Comparison of ENCODE assay signal across 24 mouse cellular contexts in the genomic region with DNA sequence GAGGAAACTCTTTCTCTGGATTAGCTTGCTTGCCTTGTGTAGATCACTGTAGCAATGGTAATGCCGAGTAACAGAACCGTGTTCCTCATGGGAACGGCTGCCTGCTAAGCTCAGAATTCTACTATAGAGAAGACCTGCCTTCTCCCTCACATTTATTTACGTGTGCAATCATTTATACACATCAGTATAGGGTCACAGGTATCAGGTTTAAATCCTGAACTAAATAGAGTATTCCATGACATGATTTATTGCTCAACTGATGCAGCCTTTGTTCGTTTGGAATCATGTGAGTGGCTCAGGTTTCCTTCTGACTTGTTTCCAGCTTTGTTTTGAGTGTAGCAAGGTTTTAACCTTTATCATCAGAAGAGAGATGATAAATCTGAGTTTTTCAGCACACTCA.
"Had no signal": no experiment of that assay in that cellular context is flagged by ENCODE, and none has a peak within 500 bp of the region (broad histone marks: within the 10 kb centered on the region; RNA-seq: fewer than 3 reads in every experiment).

No protein-coding gene starts in this region.

- H3K36me3 ChIP-seq: heart, embryonic 10.5 days; heart, embryonic 12.5 days; hindbrain, embryonic 10.5 days; hindbrain, embryonic 12.5 days; limb, embryonic 13.5 days; limb, embryonic 15.5 days; liver, embryonic 12.5 days had no signal

- H3K27ac ChIP-seq: gastrocnemius, adult 2 months; heart, embryonic 10.5 days; hindbrain, embryonic 10.5 days; hindbrain, embryonic 12.5 days; hindbrain, embryonic 14.5 days; limb, embryonic 13.5 days; limb, embryonic 15.5 days; liver, embryonic 12.5 days; liver, embryonic 14.5 days had no signal

- ATAC-seq: forebrain, postnatal 0 days; hindbrain, embryonic 16.5 days; intestine, embryonic 16.5 days; liver, embryonic 12.5 days had no signal

- H3K9me3 ChIP-seq: heart, embryonic 10.5 days; heart, embryonic 12.5 days; hindbrain, embryonic 10.5 days; hindbrain, embryonic 12.5 days; limb, embryonic 13.5 days; limb, embryonic 15.5 days; liver, embryonic 12.5 days had no signal

- H3K4me3 ChIP-seq: gastrocnemius, adult 2 months; heart, embryonic 10.5 days; heart, embryonic 12.5 days; hindbrain, embryonic 10.5 days; hindbrain, embryonic 12.5 days; limb, embryonic 13.5 days; limb, embryonic 15.5 days; liver, embryonic 12.5 days had no signal

- H3K9ac ChIP-seq: forebrain, postnatal 0 days; heart, embryonic 12.5 days; hindbrain, embryonic 12.5 days; hindbrain, embryonic 14.5 days; limb, embryonic 13.5 days; limb, embryonic 15.5 days; liver, embryonic 12.5 days; liver, embryonic 14.5 days had no signal

- H3K27me3 ChIP-seq: heart, embryonic 12.5 days; hindbrain, embryonic 12.5 days; limb, embryonic 13.5 days; limb, embryonic 15.5 days; liver, embryonic 12.5 days had no signal

- DNase-seq: forebrain, postnatal 0 days; gastrocnemius, adult 2 months; gastrocnemius, postnatal 10 days; gastrocnemius, postnatal 25 days; heart, adult 18-20 months; heart, postnatal 10 days; heart, postnatal 4 days; kidney, adult 18-20 months; kidney, adult 9 months; kidney, postnatal 25 days; layer of hippocampus, adult 9-11 months; layer of hippocampus, postnatal 36 days; left cerebral cortex, postnatal 4 days had no signal

- H3K4me1 ChIP-seq: heart, embryonic 10.5 days; heart, embryonic 12.5 days; hindbrain, embryonic 12.5 days; limb, embryonic 13.5 days; limb, embryonic 15.5 days; liver, embryonic 12.5 days had no signal

- H3K4me2 ChIP-seq: heart, embryonic 12.5 days; hindbrain, embryonic 12.5 days; hindbrain, embryonic 14.5 days; limb, embryonic 13.5 days; limb, embryonic 15.5 days; liver, embryonic 12.5 days had no signal
